Mouse (Mus musculus): Measurements from ENCODE around the gene Scamp5.

GRCm38 (mm10) chr9:57494970-57495369 lies 27.1 kb upstream of the Scamp5 start:
- TF ChIP-seq CTCF (IDR thresholded peaks at IDR 0.05; ENCODE audit: low read depth, low read length) (no peak), POLR2A (IDR thresholded peaks at IDR 0.05; ENCODE audit: extremely low read depth, insufficient read depth, low read length) (no peak)
